Mouse (Mus musculus): ENCODE data around the gene Nav2. TPM values are rescaled to one million over a fixed set of nuclear protein-coding genes. Genes with fewer than 3 reads are reported as not detected.

Nav2 gene
- total and polyA plus RNA-seq, 3 experiments, result 20.4 to 49.9 (median 34.4) TPM

DNA sequence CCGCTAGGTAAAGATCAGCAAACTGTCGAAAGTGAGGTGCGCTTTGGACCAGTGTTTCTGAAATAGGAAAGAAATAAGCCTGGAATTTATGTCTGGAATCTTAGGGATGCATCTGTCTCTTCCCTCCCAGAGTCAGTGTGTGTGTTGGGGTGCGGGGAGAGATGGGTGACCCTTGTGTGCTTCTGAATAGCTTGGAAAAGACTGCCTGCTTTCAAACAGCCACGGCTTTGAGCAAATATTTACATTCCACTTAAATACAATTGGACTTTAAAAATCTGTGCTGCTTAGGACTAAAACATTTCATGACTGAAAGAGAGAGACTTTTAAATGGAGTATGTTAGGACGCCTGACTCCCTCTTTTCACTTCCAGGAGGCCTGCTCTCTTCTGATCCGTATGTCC lies 528.0 kb downstream of the Nav2 start:
- H3K4me1 ChIP-seq (ENCODE audit: control insufficient read depth, insufficient read depth, low read length), result no peaks in the 10 kb centered on the region
- no peak overlapping the region for H3K9ac ChIP-seq (ENCODE audit: low read depth, low read length)
- intact Hi-C loops (cut with DNase I), result no loop called here
- no peak for TF ChIP-seq POLR2A (IDR thresholded peaks at IDR 0.05; ENCODE audit: insufficient read depth, low read depth, low read length)
- no peak for TF ChIP-seq EP300 (IDR thresholded peaks at IDR 0.05; ENCODE audit: insufficient read depth, low read depth, low read length)
- TF ChIP-seq CTCF (IDR thresholded peaks at IDR 0.05), result no peak
- WGBS, result 88% methylated on average over 7 of the region's 7 CpGs
- H3K27ac ChIP-seq, result no peak overlapping the region
- no peaks in the 10 kb centered on the region for H3K36me3 ChIP-seq (ENCODE audit: control insufficient read depth, insufficient read depth, low read length)
- H3K4me3 ChIP-seq, result no peak overlapping the region
- H3K27me3 ChIP-seq (ENCODE audit: control insufficient read depth, insufficient read depth, low read length), result no peaks in the 10 kb centered on the region
- H3K79me2 ChIP-seq (replicated peaks; ENCODE audit: control insufficient read depth, insufficient read depth, low read length), result no peaks in the 10 kb centered on the region
- DNase-seq, result no peak

DNA sequence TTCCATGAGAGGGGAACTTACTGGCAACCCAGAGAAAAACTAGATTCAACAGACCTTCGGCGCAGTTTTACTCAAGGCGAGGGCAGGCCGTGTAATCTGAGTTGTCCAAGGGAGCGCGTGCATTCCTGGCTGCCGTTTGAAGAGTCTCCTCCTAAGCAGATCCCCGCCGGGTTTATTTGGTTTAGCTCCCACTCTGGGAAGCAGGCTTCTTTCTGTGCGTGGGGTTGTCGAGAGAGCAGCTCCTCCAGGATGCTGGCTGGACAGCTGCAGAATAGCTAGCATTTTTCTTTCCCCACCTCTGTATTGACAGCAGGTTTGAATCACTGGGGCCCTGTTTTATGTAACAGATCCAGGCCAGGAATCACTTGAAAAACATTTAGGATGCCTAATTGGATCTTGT lies 529.4 kb downstream of the Nav2 start:
- TF ChIP-seq EP300 (IDR thresholded peaks at IDR 0.05; ENCODE audit: insufficient read depth, low read depth, low read length) (no peak), CTCF (IDR thresholded peaks at IDR 0.05) (no peak), POLR2A (IDR thresholded peaks at IDR 0.05; ENCODE audit: insufficient read depth, low read depth, low read length) (no peak)
- no peak for DNase-seq
- 28% methylated on average over 11 of the region's 11 CpGs for WGBS
- Histone ChIP-seq H3K4me3 (no peak overlapping the region), H3K27me3 (ENCODE audit: control insufficient read depth, insufficient read depth, low read length) (no peaks in the 10 kb centered on the region), H3K27ac (no peak overlapping the region), H3K79me2 (replicated peaks; ENCODE audit: control insufficient read depth, insufficient read depth, low read length) (no peaks in the 10 kb centered on the region), H3K36me3 (ENCODE audit: control insufficient read depth, insufficient read depth, low read length) (no peaks in the 10 kb centered on the region), H3K4me1 (ENCODE audit: control insufficient read depth, insufficient read depth, low read length) (no peaks in the 10 kb centered on the region), H3K9ac (ENCODE audit: low read depth, low read length) (no peak overlapping the region)
- intact Hi-C loops (cut with DNase I), result no loop called here

DNA sequence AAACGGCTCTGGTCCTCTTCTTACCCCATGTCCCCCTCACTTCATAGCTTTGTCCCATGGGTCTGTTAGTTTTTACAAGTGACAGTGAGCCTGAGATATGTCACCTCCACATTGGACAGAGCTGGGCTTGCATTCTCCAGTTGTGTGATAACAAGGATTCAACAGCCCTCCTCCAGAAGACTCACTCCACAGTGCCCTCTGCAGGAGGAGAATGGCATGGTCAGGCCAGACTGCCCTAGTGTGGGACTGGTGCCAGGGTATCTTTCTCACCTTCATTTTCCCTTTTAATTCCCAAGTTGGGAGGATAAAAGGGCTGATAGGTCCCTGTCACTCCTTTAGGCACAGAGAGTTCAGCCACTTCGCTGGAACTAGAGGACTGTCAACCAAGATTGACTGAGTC lies 530.6 kb downstream of the Nav2 start:
- Histone ChIP-seq H3K27me3 (ENCODE audit: control insufficient read depth, insufficient read depth, low read length) (no peaks in the 10 kb centered on the region), H3K9ac (ENCODE audit: low read depth, low read length) (no peak overlapping the region), H3K4me3 (no peak overlapping the region), H3K27ac (no peak overlapping the region), H3K4me1 (ENCODE audit: control insufficient read depth, insufficient read depth, low read length) (no peaks in the 10 kb centered on the region), H3K79me2 (replicated peaks; ENCODE audit: control insufficient read depth, insufficient read depth, low read length) (no peaks in the 10 kb centered on the region), H3K36me3 (ENCODE audit: control insufficient read depth, insufficient read depth, low read length) (no peaks in the 10 kb centered on the region)
- intact Hi-C loops (cut with DNase I), result no loop called here
- no peak for DNase-seq
- WGBS, result 41% methylated on average over 2 of the region's 2 CpGs
- TF ChIP-seq POLR2A (IDR thresholded peaks at IDR 0.05; ENCODE audit: insufficient read depth, low read depth, low read length), result no peak
- TF ChIP-seq CTCF (IDR thresholded peaks at IDR 0.05), result peak; percentile 67
- TF ChIP-seq EP300 (IDR thresholded peaks at IDR 0.05; ENCODE audit: insufficient read depth, low read depth, low read length), result no peak

DNA sequence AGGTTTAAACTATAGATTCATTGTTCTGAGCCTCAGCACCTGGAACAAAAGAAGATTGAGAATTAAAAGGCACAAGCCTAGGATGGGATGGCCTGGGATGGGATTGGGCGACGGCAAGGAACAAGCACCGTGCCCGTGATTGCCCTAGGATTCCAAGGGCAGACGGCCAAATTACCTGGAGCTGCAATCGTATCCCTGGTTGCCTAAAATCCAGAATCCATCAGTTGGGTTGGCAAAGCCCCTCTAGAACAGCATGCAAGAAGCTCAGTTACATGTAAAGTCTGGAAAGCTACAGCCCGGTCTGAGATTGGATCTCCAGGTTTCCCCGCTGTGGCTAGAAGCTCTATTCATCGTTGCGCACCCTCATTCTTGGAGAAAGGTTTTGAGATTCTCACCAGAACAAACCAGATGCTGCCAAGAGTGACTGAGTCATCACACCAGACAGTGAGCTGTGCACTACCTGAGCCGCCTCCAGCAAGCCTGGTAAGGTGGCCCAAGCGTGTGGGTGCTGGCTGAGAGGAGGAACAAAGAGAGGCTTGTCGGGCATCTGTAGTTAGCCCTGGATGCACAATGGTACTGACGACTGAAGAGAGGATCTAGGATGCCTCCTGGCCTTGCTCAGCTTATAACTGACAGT lies 531.9 kb downstream of the Nav2 start:
- WGBS, result 89% methylated on average over 14 of the region's 14 CpGs
- no peaks in the 10 kb centered on the region for H3K27me3 ChIP-seq (ENCODE audit: control insufficient read depth, insufficient read depth, low read length)
- intact Hi-C loops (cut with DNase I), result no loop called here
- H3K79me2 ChIP-seq (replicated peaks; ENCODE audit: control insufficient read depth, insufficient read depth, low read length), result no peaks in the 10 kb centered on the region
- H3K36me3 ChIP-seq (ENCODE audit: control insufficient read depth, insufficient read depth, low read length), result no peaks in the 10 kb centered on the region
- TF ChIP-seq POLR2A (IDR thresholded peaks at IDR 0.05; ENCODE audit: insufficient read depth, low read depth, low read length), result no peak
- no peak for TF ChIP-seq CTCF (IDR thresholded peaks at IDR 0.05)
- TF ChIP-seq EP300 (IDR thresholded peaks at IDR 0.05; ENCODE audit: insufficient read depth, low read depth, low read length), result no peak
- no peak overlapping the region for H3K9ac ChIP-seq (ENCODE audit: low read depth, low read length)
- H3K27ac ChIP-seq, result no peak overlapping the region
- DNase-seq, result no peak
- H3K4me1 ChIP-seq (ENCODE audit: control insufficient read depth, insufficient read depth, low read length), result no peaks in the 10 kb centered on the region
- H3K4me3 ChIP-seq, result no peak overlapping the region

DNA sequence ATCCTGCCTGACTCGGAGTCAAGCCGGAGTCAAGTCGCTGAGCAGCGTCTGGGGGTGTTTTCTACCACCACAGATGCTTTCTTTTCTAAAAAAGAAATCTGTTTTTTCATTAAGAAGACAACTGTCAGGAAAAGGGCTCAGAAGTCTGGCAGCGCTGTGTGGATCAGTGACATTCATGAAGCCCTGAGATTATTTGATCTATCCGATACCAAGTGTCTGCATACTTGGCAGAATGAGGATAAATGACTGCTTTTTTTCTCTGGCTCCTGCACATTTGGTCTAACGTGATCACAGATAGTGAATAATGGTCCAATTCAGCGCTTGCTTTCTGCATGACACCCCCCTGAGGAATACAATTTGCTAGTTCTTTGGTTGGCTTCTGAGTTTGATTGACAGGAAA lies 533.7 kb downstream of the Nav2 start:
- intact Hi-C loops (cut with DNase I), result no loop called here
- no peak for DNase-seq
- H3K4me1 ChIP-seq (ENCODE audit: control insufficient read depth, insufficient read depth, low read length), result no peaks in the 10 kb centered on the region
- WGBS, result 67% methylated on average over 8 of the region's 8 CpGs
- no peak overlapping the region for H3K4me3 ChIP-seq
- H3K9ac ChIP-seq (ENCODE audit: low read depth, low read length), result no peak overlapping the region
- H3K79me2 ChIP-seq (replicated peaks; ENCODE audit: control insufficient read depth, insufficient read depth, low read length), result no peaks in the 10 kb centered on the region
- H3K36me3 ChIP-seq (ENCODE audit: control insufficient read depth, insufficient read depth, low read length), result no peaks in the 10 kb centered on the region
- no peaks in the 10 kb centered on the region for H3K27me3 ChIP-seq (ENCODE audit: control insufficient read depth, insufficient read depth, low read length)
- TF ChIP-seq POLR2A (IDR thresholded peaks at IDR 0.05; ENCODE audit: insufficient read depth, low read depth, low read length), result no peak
- no peak for TF ChIP-seq CTCF (IDR thresholded peaks at IDR 0.05)
- TF ChIP-seq EP300 (IDR thresholded peaks at IDR 0.05; ENCODE audit: insufficient read depth, low read depth, low read length), result no peak
- H3K27ac ChIP-seq, result no peak overlapping the region

DNA sequence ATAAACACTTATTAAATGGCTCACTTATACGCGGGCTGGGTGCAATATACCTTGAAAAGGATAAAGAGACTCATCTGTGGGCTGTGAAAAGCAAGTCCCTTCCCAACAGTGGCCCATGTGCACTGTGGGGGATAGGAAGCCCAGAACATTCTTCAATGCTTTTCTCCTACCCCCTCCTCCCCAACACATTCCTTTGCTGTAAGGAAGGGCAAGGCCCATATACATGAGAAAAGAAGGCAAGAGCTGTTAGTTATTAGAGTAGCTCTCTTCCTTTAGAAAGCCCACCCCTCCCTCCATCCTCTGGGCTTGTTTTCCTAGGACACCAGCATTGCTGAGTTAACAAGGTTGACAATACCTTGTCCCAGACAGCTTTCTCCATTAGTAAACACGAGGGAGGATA lies 540.1 kb downstream of the Nav2 start:
- no peak overlapping the region for H3K9ac ChIP-seq (ENCODE audit: low read depth, low read length)
- DNase-seq, result no peak
- TF ChIP-seq EP300 (IDR thresholded peaks at IDR 0.05; ENCODE audit: insufficient read depth, low read depth, low read length) (no peak), POLR2A (IDR thresholded peaks at IDR 0.05; ENCODE audit: insufficient read depth, low read depth, low read length) (no peak), CTCF (IDR thresholded peaks at IDR 0.05) (no peak)
- H3K36me3 ChIP-seq (ENCODE audit: control insufficient read depth, insufficient read depth, low read length), result no peaks in the 10 kb centered on the region
- 68% methylated on average over 3 of the region's 3 CpGs for WGBS
- no peaks in the 10 kb centered on the region for H3K79me2 ChIP-seq (replicated peaks; ENCODE audit: control insufficient read depth, insufficient read depth, low read length)
- intact Hi-C loops (cut with DNase I), result no loop called here
- no peaks in the 10 kb centered on the region for H3K27me3 ChIP-seq (ENCODE audit: control insufficient read depth, insufficient read depth, low read length)
- no peak overlapping the region for H3K4me3 ChIP-seq
- H3K4me1 ChIP-seq (ENCODE audit: control insufficient read depth, insufficient read depth, low read length), result no peaks in the 10 kb centered on the region
- no peak overlapping the region for H3K27ac ChIP-seq

All from heart, adult 2 months (tissue).